Comparison of ENCODE assay signal across 28 mouse cellular contexts in the genomic region with DNA sequence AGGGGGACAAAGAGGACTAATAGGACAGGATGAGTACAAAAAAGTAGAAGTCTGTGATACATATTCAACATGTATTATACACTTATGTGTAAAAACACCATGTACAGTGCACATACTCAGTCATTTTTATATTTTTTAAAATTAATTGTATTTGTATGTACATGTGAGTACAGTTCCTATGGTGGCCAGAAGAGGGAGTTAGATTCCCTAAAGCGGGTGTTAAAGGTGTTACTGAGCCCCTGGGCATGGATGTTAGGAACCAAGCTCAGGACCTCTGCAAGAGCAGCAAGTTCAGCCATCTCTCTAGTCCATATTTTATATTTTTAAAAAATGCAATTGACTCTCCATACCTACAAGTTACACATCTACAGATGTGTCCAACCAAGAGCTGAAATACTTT.
DNase-seq lines count a peak whose midpoint lies in the region; TF ChIP-seq lines count a peak whose summit lies in the region.
"Had no signal": no experiment of that assay in that cellular context is flagged by ENCODE, and none has a peak within 500 bp of the region (broad histone marks: within the 10 kb centered on the region; RNA-seq: fewer than 3 reads in every experiment).

No protein-coding gene starts in this region.

- H3K27me3 ChIP-seq in heart, adult 2 months (ENCODE audit: control insufficient read depth, insufficient read depth, low read length), result no peaks in the 10 kb centered on the region
- H3K27me3 ChIP-seq in MEL (ENCODE audit: control insufficient read depth in 1 of 2, insufficient read depth in 2 of 2, low read length in 2 of 2), result no peaks in the 10 kb centered on the region
- H3K27me3 ChIP-seq: forebrain, embryonic 12.5 days; heart, embryonic 15.5 days; hindbrain, embryonic 13.5 days; limb, embryonic 13.5 days; liver, embryonic 12.5 days; midbrain, embryonic 13.5 days; neural tube, embryonic 15.5 days had no signal

- H3K4me1 ChIP-seq in heart, adult 2 months (ENCODE audit: control insufficient read depth, insufficient read depth, low read length), result no peaks in the 10 kb centered on the region; the same call in 1 of the 2 replicates
- no peaks in the 10 kb centered on the region for H3K4me1 ChIP-seq in MEL (ENCODE audit: control insufficient read depth in 1 of 2, insufficient read depth in 2 of 2, low read length in 2 of 2)
- H3K4me1 ChIP-seq: heart, embryonic 15.5 days; hindbrain, embryonic 13.5 days; limb, embryonic 13.5 days; liver, embryonic 12.5 days; midbrain, embryonic 13.5 days had no signal

- no peaks in the 10 kb centered on the region for H3K9me3 ChIP-seq in MEL (replicated peaks; ENCODE audit: insufficient read depth, low read length)
- H3K9me3 ChIP-seq: forebrain, embryonic 12.5 days; heart, embryonic 10.5 days; heart, embryonic 15.5 days; hindbrain, embryonic 13.5 days; limb, embryonic 13.5 days; liver, embryonic 12.5 days; midbrain, embryonic 13.5 days; neural tube, embryonic 15.5 days had no signal

- intact Hi-C loops in heart, adult 2 months (cut with DNase I), result no loop called here
- intact Hi-C loops in heart, postnatal 10 days (cut with DNase I), result no loop called here
- intact Hi-C loops in left cerebral cortex, adult 2 months (cut with DNase I), result no loop called here

- H3K36me3 ChIP-seq in heart, adult 2 months (ENCODE audit: control insufficient read depth, insufficient read depth, low read length), result no peaks in the 10 kb centered on the region
- no peaks in the 10 kb centered on the region for H3K36me3 ChIP-seq in MEL (ENCODE audit: control insufficient read depth in 1 of 2, insufficient read depth in 2 of 2, low read length in 2 of 2)
- H3K36me3 ChIP-seq: forebrain, embryonic 12.5 days; heart, embryonic 10.5 days; heart, embryonic 15.5 days; hindbrain, embryonic 13.5 days; limb, embryonic 13.5 days; liver, embryonic 12.5 days; midbrain, embryonic 13.5 days; neural tube, embryonic 15.5 days had no signal

- H3K27ac ChIP-seq in heart, adult 2 months, result no peak overlapping the region
- H3K27ac ChIP-seq in left cerebral cortex, adult 2 months, result no peak overlapping the region
- no peak overlapping the region for H3K27ac ChIP-seq in MEL (ENCODE audit: control insufficient read depth, low read depth, low read length)
- H3K27ac ChIP-seq: forebrain, embryonic 12.5 days; heart, embryonic 10.5 days; heart, embryonic 15.5 days; hindbrain, embryonic 13.5 days; limb, embryonic 13.5 days; liver, embryonic 12.5 days; macrophage; midbrain, embryonic 13.5 days; neural tube, embryonic 15.5 days had no signal

- no peak for TF ChIP-seq POLR2A in heart, adult 2 months (IDR thresholded peaks at IDR 0.05; ENCODE audit: insufficient read depth, low read depth, low read length)
- no peak for TF ChIP-seq POLR2A in MEL (IDR thresholded peaks at IDR 0.05; ENCODE audit: control insufficient read depth in 1 of 2, insufficient read depth in 1 of 2, low read depth in 1 of 2, low read length in 2 of 2, poor library complexity in 1 of 2)

- no peak for DNase-seq in heart, adult 2 months
- no peak for DNase-seq in heart, postnatal 10 days
- no peak for DNase-seq in left cerebral cortex, adult 2 months (ENCODE audit: extremely low spot score in 1 of 2, low spot score in 2 of 2)
- DNase-seq in left cerebral cortex, adult 8-10 months (ENCODE audit: low spot score in 2 of 2), result no peak
- DNase-seq in MEL (ENCODE audit: low read depth, low spot score), result peak; percentile 9
- DNase-seq in adrenal gland, postnatal 4 days (ENCODE audit: low spot score in 2 of 2), result no peak
- no peak for DNase-seq in frontal cortex, postnatal 25 days (ENCODE audit: low spot score in 2 of 2)
- DNase-seq: adrenal gland, adult 2 months; adrenal gland, postnatal 36 days; cerebellum, adult 2 months; cerebellum, postnatal 14 days; forebrain, postnatal 0 days; gastrocnemius, postnatal 10 days; heart, postnatal 36 days; kidney, adult 18-20 months; liver, postnatal 0 days; retina, postnatal 1 day; right cerebral cortex, postnatal 14 days had no signal

- WGBS in heart, adult 2 months, result 59% methylated on average over 1 of the region's 1 CpGs

- no peak for TF ChIP-seq EP300 in heart, adult 2 months (IDR thresholded peaks at IDR 0.05; ENCODE audit: insufficient read depth, low read depth, low read length)
- no peak for TF ChIP-seq EP300 in MEL (IDR thresholded peaks at IDR 0.05; ENCODE audit: low read depth in 1 of 2, low read length in 2 of 2)

- TF ChIP-seq RAD21 in MEL (IDR thresholded peaks at IDR 0.05; ENCODE audit: low read depth, low read length), result no peak

- H3K4me3 ChIP-seq in heart, adult 2 months, result no peak overlapping the region
- no peak overlapping the region for H3K4me3 ChIP-seq in left cerebral cortex, adult 2 months
- H3K4me3 ChIP-seq in MEL (ENCODE audit: control insufficient read depth in 1 of 2, insufficient read depth in 1 of 2, low read depth in 2 of 2, low read length in 2 of 2), result no peak overlapping the region
- H3K4me3 ChIP-seq: erythroblast, embryonic 14.5 days; forebrain, embryonic 12.5 days; heart, embryonic 10.5 days; heart, embryonic 15.5 days; hindbrain, embryonic 13.5 days; limb, embryonic 13.5 days; liver, embryonic 12.5 days; midbrain, embryonic 13.5 days; neural tube, embryonic 15.5 days had no signal

- peak; percentile 41 for TF ChIP-seq CTCF in heart, adult 2 months (IDR thresholded peaks at IDR 0.05)
- peak; percentile 20; the same call in 1 of the 2 replicates for TF ChIP-seq CTCF in left cerebral cortex, adult 2 months (IDR thresholded peaks at IDR 0.05)
- peak in 2 of 3 experiments; percentile 11 to 17; a peak in 2 of 6 replicates for TF ChIP-seq CTCF in MEL (IDR thresholded peaks at IDR 0.05 in 2 of 3, conservative IDR thresholded peaks at IDR 0.05 in 1 of 3; ENCODE audit: control insufficient read depth in 1 of 3, insufficient read depth in 1 of 3, low read depth in 2 of 3, low read length in 3 of 3, poor library complexity in 1 of 3, severe bottlenecking in 1 of 3)

- no peaks in the 10 kb centered on the region for H3K79me2 ChIP-seq in heart, adult 2 months (replicated peaks; ENCODE audit: control insufficient read depth, insufficient read depth, low read length)
- H3K79me2 ChIP-seq in MEL (ENCODE audit: control insufficient read depth, insufficient read depth, low read length, poor library complexity), result no peaks in the 10 kb centered on the region

- no peak overlapping the region for H3K9ac ChIP-seq in heart, adult 2 months (ENCODE audit: low read depth, low read length)
- H3K9ac ChIP-seq in MEL (ENCODE audit: control insufficient read depth, low read depth, low read length, poor library complexity, severe bottlenecking), result no peak overlapping the region
- H3K9ac ChIP-seq: forebrain, embryonic 12.5 days; forebrain, postnatal 0 days; heart, embryonic 15.5 days; hindbrain, embryonic 13.5 days; limb, embryonic 13.5 days; liver, embryonic 12.5 days; liver, postnatal 0 days; midbrain, embryonic 13.5 days; neural tube, embryonic 15.5 days had no signal

TF ChIP-seq in MEL, 35 proteins besides CTCF, POLR2A, EP300 and RAD21:
- TF ChIP-seq CHD2 (IDR thresholded peaks at IDR 0.05; ENCODE audit: low read length) (no peak), NELFE (IDR thresholded peaks at IDR 0.05; ENCODE audit: low read depth, low read length) (no peak), MXI1 (IDR thresholded peaks at IDR 0.05; ENCODE audit: low read depth, low read length) (no peak), MEF2A (IDR thresholded peaks at IDR 0.05; ENCODE audit: extremely low read depth, insufficient replicate concordance, low read depth, low read length, poor library complexity, severe bottlenecking) (no peak), POLR2AphosphoS5 (IDR thresholded peaks at IDR 0.05; ENCODE audit: borderline replicate concordance, low read depth, low read length) (no peak), USF1 (IDR thresholded peaks at IDR 0.05; ENCODE audit: low read depth, low read length) (no peak), E2F4 (IDR thresholded peaks at IDR 0.05; ENCODE audit: borderline replicate concordance, low read depth, low read length) (no peak), JUND (IDR thresholded peaks at IDR 0.05; ENCODE audit: low read depth, low read length) (no peak), TAL1 (IDR thresholded peaks at IDR 0.05; ENCODE audit: low read length) (no peak), ZC3H11A (IDR thresholded peaks at IDR 0.05; ENCODE audit: low read depth, low read length) (no peak), TBP (IDR thresholded peaks at IDR 0.05; ENCODE audit: low read depth, low read length) (no peak), GATA1 (IDR thresholded peaks at IDR 0.05; ENCODE audit: low read depth, low read length) (no peak), ZNF384 (IDR thresholded peaks at IDR 0.05; ENCODE audit: low read depth, low read length) (no peak), SIN3A (IDR thresholded peaks at IDR 0.05; ENCODE audit: low read length) (no peak)
